Mouse (Mus musculus) CH12.LX (cell line): Measurements from ENCODE around the gene Eif4e. TPM values are rescaled to one million over a fixed set of nuclear protein-coding genes. Genes with fewer than 3 reads are reported as not detected.

Source experiments
- DNase-seq: peaks from one replicate; pipeline ENCODE4 v3.0.0-alpha.2; 2013; ENCODE audit errors: extremely low read depth
- H3K27ac ChIP-seq: 2 replicates; pipeline ENCODE4 v1.5.1; 2012; ENCODE audit warnings: low read depth, mild to moderate bottlenecking, control low read depth, moderate library complexity; ENCODE audit not compliant: insufficient read depth
- H3K27me3 ChIP-seq: replicated peaks from 2 replicates; pipeline ENCODE3; 2012; ENCODE audit warnings: inconsistent platforms
- H3K36me3 ChIP-seq, 2 experiments: replicated peaks in 1 of 2; 2 replicates each; pipeline versions ENCODE3 to v1.6.1; 2012; ENCODE audit warnings: inconsistent platforms in 1 of 2, low read length in 1 of 2, mild to moderate bottlenecking in 1 of 2, mixed read lengths in 1 of 2, moderate library complexity in 1 of 2; ENCODE audit not compliant: control insufficient read depth in 1 of 2, insufficient read depth in 1 of 2
- H3K4me1 ChIP-seq, 2 experiments: 2 replicates each; pipeline ENCODE4 v1.6.1; 2012; ENCODE audit warnings: inconsistent platforms in 1 of 2, moderate library complexity in 1 of 2; ENCODE audit not compliant: insufficient read depth in 2 of 2, control insufficient read depth in 1 of 2
- H3K4me2 ChIP-seq: 2 replicates; pipeline ENCODE4 v1.6.1; 2012; ENCODE audit warnings: low read depth, mild to moderate bottlenecking, control low read depth; ENCODE audit not compliant: poor library complexity, insufficient read depth, severe bottlenecking
- H3K4me3 ChIP-seq, 3 experiments: fragments of 150-350 bp in 1 of 3; sonication (generic) in 1 of 3; replicated peaks in 1 of 3; 2 replicates each; pipeline versions ENCODE3 to v1.5.1; 2011 to 2012; ENCODE audit warnings: low read depth in 2 of 3, low read length in 2 of 3, mild to moderate bottlenecking in 2 of 3, moderate library complexity in 2 of 3, control low read depth in 1 of 3, improper control_type of control experiment in 1 of 3, inconsistent platforms in 1 of 3, mixed read lengths in 1 of 3; ENCODE audit not compliant: poor library complexity in 1 of 3
- H3K79me2 ChIP-seq: replicated peaks from 2 replicates; pipeline ENCODE4 v1.6.1; 2012; ENCODE audit warnings: mild to moderate bottlenecking, moderate library complexity; ENCODE audit not compliant: control insufficient read depth, poor library complexity, insufficient read depth, severe bottlenecking; ENCODE audit errors: extremely low read depth
- H3K9ac ChIP-seq: 2 replicates; pipeline ENCODE4 v1.6.1; 2012; ENCODE audit warnings: low read depth, mild to moderate bottlenecking, control low read depth, moderate library complexity; ENCODE audit not compliant: insufficient read depth
- H3K9me3 ChIP-seq: replicated peaks from 2 replicates; pipeline ENCODE3; 2012; ENCODE audit warnings: low read length, inconsistent platforms, mixed read lengths
- CHD1 ChIP-seq: IDR thresholded peaks from 2 replicates; pipeline ENCODE4 v1.6.1; 2012; ENCODE audit warnings: low read depth, low read length, improper control_type of control experiment, inconsistent platforms
- CHD2 ChIP-seq: IDR thresholded peaks from 2 replicates; pipeline ENCODE4 v1.6.1; 2011; ENCODE audit warnings: low read length, improper control_type of control experiment
- CTCF ChIP-seq, 2 experiments: IDR thresholded peaks in 1 of 2; conservative IDR thresholded peaks in 1 of 2; 2 replicates each; pipeline ENCODE4 v1.5.1; 2011 to 2012; ENCODE audit warnings: low read depth in 2 of 2, low read length in 2 of 2, improper control_type of control experiment in 1 of 2, inconsistent platforms in 1 of 2, mild to moderate bottlenecking in 1 of 2, moderate library complexity in 1 of 2
- E2F4 ChIP-seq: IDR thresholded peaks from 2 replicates; pipeline ENCODE4 v1.6.1; 2011; ENCODE audit warnings: low read depth, low read length, improper control_type of control experiment; ENCODE audit not compliant: insufficient replicate concordance
- ELF1 ChIP-seq: IDR thresholded peaks from 2 replicates; pipeline ENCODE4 v1.6.1; 2014; ENCODE audit warnings: low read depth, mild to moderate bottlenecking, inconsistent platforms, low read length, improper control_type of control experiment
- EP300 ChIP-seq: IDR thresholded peaks from 2 replicates; pipeline ENCODE4 v1.6.1; 2011; ENCODE audit warnings: low read length, improper control_type of control experiment
- ETS1 ChIP-seq: conservative IDR thresholded peaks from 2 replicates; pipeline ENCODE4 v1.6.1; 2012; ENCODE audit warnings: low read depth, mild to moderate bottlenecking, inconsistent platforms, low read length, improper control_type of control experiment, moderate library complexity
- HCFC1 ChIP-seq: IDR thresholded peaks from 2 replicates; pipeline ENCODE4 v1.6.1; 2012; ENCODE audit warnings: low read depth, mild to moderate bottlenecking, inconsistent platforms, low read length, improper control_type of control experiment
- JUND ChIP-seq: conservative IDR thresholded peaks from 2 replicates; pipeline ENCODE4 v1.6.1; 2011; ENCODE audit warnings: low read depth, low read length, improper control_type of control experiment
- MAFK ChIP-seq: IDR thresholded peaks from 2 replicates; pipeline ENCODE4 v1.6.1; 2011; ENCODE audit warnings: low read length, improper control_type of control experiment; ENCODE audit not compliant: insufficient replicate concordance
- MAX ChIP-seq: IDR thresholded peaks from 2 replicates; pipeline ENCODE4 v1.6.1; 2011; ENCODE audit warnings: low read length, improper control_type of control experiment
- MAZ ChIP-seq: IDR thresholded peaks from 2 replicates; pipeline ENCODE4 v1.6.1; 2012; ENCODE audit warnings: low read depth, mild to moderate bottlenecking, inconsistent platforms, low read length, improper control_type of control experiment, moderate library complexity
- MXI1 ChIP-seq: IDR thresholded peaks from 2 replicates; pipeline ENCODE4 v1.6.1; 2011; ENCODE audit warnings: mild to moderate bottlenecking, low read depth, low read length, improper control_type of control experiment
- MYC ChIP-seq: IDR thresholded peaks from 2 replicates; pipeline ENCODE4 v1.6.1; 2011; ENCODE audit warnings: low read depth, mild to moderate bottlenecking, improper control_type of control experiment, low read length
- POLR2AphosphoS2 ChIP-seq: IDR thresholded peaks from 2 replicates; pipeline ENCODE4 v1.6.1; 2011; ENCODE audit warnings: low read depth, low read length, improper control_type of control experiment
- RCOR1 ChIP-seq: conservative IDR thresholded peaks from 2 replicates; pipeline ENCODE4 v1.6.1; 2012; ENCODE audit warnings: low read depth, mild to moderate bottlenecking, inconsistent platforms, low read length, improper control_type of control experiment
- SIN3A ChIP-seq: IDR thresholded peaks from 2 replicates; pipeline ENCODE4 v1.6.1; 2012; ENCODE audit warnings: low read length, improper control_type of control experiment, inconsistent platforms
- TBP ChIP-seq: conservative IDR thresholded peaks from 2 replicates; pipeline ENCODE4 v1.6.1; 2011; ENCODE audit warnings: low read depth, low read length, improper control_type of control experiment
- USF2 ChIP-seq: conservative IDR thresholded peaks from 2 replicates; pipeline ENCODE4 v1.6.1; 2011; ENCODE audit warnings: low read depth, low read length, improper control_type of control experiment
- ZC3H11A ChIP-seq: IDR thresholded peaks from 2 replicates; pipeline ENCODE4 v1.6.1; 2012; ENCODE audit warnings: low read depth, mild to moderate bottlenecking, inconsistent platforms, low read length, improper control_type of control experiment
- dilution Hi-C: fragments of 300-500 bp; cut with MboI; formaldehyde crosslinking; loops from 2 replicates; pipeline ENCODE4 v1.14.3; 2020; ENCODE audit warnings: low sequenced_read_pairs; ENCODE audit not compliant: extremely low pct_unique_long_range_greater_than_20kb, extremely low pct_ligation_motif_present
- in situ Hi-C: fragments of 300-500 bp; cut with MboI; formaldehyde crosslinking; loops from 3 replicates; pipeline ENCODE4 v1.14.3; 2019; ENCODE audit warnings: low sequenced_read_pairs, low pct_ligation_motif_present, low pct_unique_long_range_greater_than_20kb, mixed read lengths
- polyA plus RNA-seq: library from polyadenylated mRNA; unstranded; fragments of >175 nt; gene quantifications from 2 replicates; pipeline ENCODE4 v1.2.1, GENCODE M21; 2012; ENCODE audit warnings: low read depth; ENCODE audit not compliant: insufficient read length
- total RNA-seq, 2 experiments: library from RNA; depleted of rRNA; stranded (reverse); fragments of 300-350 nt in 1 of 2; fragments of >200 nt in 1 of 2; gene quantifications; 2 replicates each; pipeline ENCODE4 v1.2.3; 2012 to 2014

Gene Eif4e
- total and polyA plus RNA-seq, 3 experiments = 490 to 850 (median 590) TPM

DNA sequence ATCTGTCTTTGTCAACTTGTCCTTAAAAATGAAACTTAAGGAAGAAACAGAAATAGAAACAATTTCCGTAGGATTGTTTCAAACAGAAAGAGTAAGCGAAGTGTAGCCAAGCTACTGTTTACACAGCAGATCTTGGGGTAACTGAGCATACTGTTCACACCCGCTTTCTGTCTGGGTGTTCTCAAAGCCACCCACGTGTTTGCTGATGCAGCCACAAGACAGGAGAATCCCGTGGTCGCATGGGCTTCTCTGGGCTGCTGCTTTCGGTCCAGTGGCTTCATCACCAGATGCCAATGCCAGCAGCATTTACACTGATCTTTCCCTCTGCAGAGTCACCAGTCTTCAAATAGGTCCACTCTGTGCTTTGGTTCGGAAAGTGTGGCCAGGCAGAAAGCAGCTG, 79.2 kb downstream of the Eif4e start:
- Histone ChIP-seq H3K27ac (no peak overlapping the region), H3K4me2 (peak overlapping the region; percentile 10; the same call in 1 of the 2 replicates), H3K9me3 (no peaks in the 10 kb centered on the region), H3K79me2 (no peaks in the 10 kb centered on the region), H3K36me3 (no peaks in the 10 kb centered on the region), H3K4me3 (no peak overlapping the region), H3K4me1 (peaks cover 0 to 7% of the 10 kb centered on the region in 2 experiments; a peak in 1 of 4 replicates), H3K27me3 (no peaks in the 10 kb centered on the region), H3K9ac (no peak overlapping the region)
- DNase-seq = no peak
- in situ Hi-C loops (loop anchor here (25.0 kb wide), 1 partner anchor 307 kb away; no protein-coding TSS in a partner anchor), dilution Hi-C loops (no loop called here)
- TF ChIP-seq MAX (peak; percentile 61; the same call in 1 of the 2 replicates), MYC (0 out of 2 replicates have a peak, but pooled peaks have one; percentile 28), SIN3A (no peak)

- H3K36me3 ChIP-seq = no peaks in the 10 kb centered on the region
- H3K4me2 ChIP-seq = no peak overlapping the region
- in situ Hi-C loops (loop anchor here (25.0 kb wide), 1 partner anchor 304 kb away; no protein-coding TSS in a partner anchor), dilution Hi-C loops (no loop called here)
- H3K27ac ChIP-seq = no peak overlapping the region
- no peak overlapping the region for H3K4me3 ChIP-seq
- no peak for DNase-seq
- no peaks in the 10 kb centered on the region for H3K9me3 ChIP-seq
- no peaks in the 10 kb centered on the region for H3K79me2 ChIP-seq
- no peaks in the 10 kb centered on the region for H3K4me1 ChIP-seq
- H3K27me3 ChIP-seq = no peaks in the 10 kb centered on the region
- TF ChIP-seq JUND (no peak), CTCF (conservative IDR thresholded peaks at IDR 0.05 in 1 of 2, IDR thresholded peaks at IDR 0.05 in 1 of 2; ENCODE audit: low read depth in 2 of 2, low read length in 2 of 2) (no peak), TBP (no peak), E2F4 (no peak), ZC3H11A (no peak), ELF1 (no peak), MAZ (no peak), RCOR1 (no peak), POLR2AphosphoS2 (no peak), MAFK (no peak), HCFC1 (no peak), USF2 (no peak), CHD2 (no peak), CHD1 (no peak), ETS1 (no peak), MXI1 (no peak), EP300 (no peak)
- no peak overlapping the region for H3K9ac ChIP-seq
These were observed 82.7 kb downstream of the Eif4e start for GRCm38 (mm10) chr3:138608665-138609064.

Other genes with a start within 250 kb of the Eif4e start
- not detected in 2 replicates for gene Adh6a, start 212.9 kb upstream of the Eif4e start, total RNA-seq (2012; rRNA removed)
- gene Adh6a, start 212.9 kb upstream of the Eif4e start, total RNA-seq (2014; rRNA removed) = not detected in 2 replicates
- gene Adh6a, start 212.9 kb upstream of the Eif4e start, polyA plus RNA-seq = not detected in 2 replicates
- not detected in 2 replicates for gene Adh6b, start 184.4 kb upstream of the Eif4e start, total RNA-seq (2012; rRNA removed)
- gene Adh6b, start 184.4 kb upstream of the Eif4e start, total RNA-seq (2014; rRNA removed) = not detected in 2 replicates
- not detected in 2 replicates for gene Adh6b, start 184.4 kb upstream of the Eif4e start, polyA plus RNA-seq
- 0.21 and 0.25 TPM in 2 replicates for gene Adh4, start 110.7 kb upstream of the Eif4e start, total RNA-seq (2012; rRNA removed)
- not detected in 2 replicates for gene Adh4, start 110.7 kb upstream of the Eif4e start, total RNA-seq (2014; rRNA removed)
- not detected in 2 replicates for gene Adh4, start 110.7 kb upstream of the Eif4e start, polyA plus RNA-seq
- 384 TPM in 2 replicates for gene Adh5, start 83.1 kb upstream of the Eif4e start, total RNA-seq (2012; rRNA removed)
- gene Adh5, start 83.1 kb upstream of the Eif4e start, total RNA-seq (2014; rRNA removed) = 468 and 489 TPM in 2 replicates
- 487 and 508 TPM in 2 replicates for gene Adh5, start 83.1 kb upstream of the Eif4e start, polyA plus RNA-seq
- 77.9 and 97.6 TPM in 2 replicates for gene Metap1, start 36.7 kb upstream of the Eif4e start, total RNA-seq (2012; rRNA removed)
- gene Metap1, start 36.7 kb upstream of the Eif4e start, total RNA-seq (2014; rRNA removed) = 163 and 183 TPM in 2 replicates
- 143 and 154 TPM in 2 replicates for gene Metap1, start 36.7 kb upstream of the Eif4e start, polyA plus RNA-seq
- 17.2 and 19.1 TPM in 2 replicates for gene Tspan5, start 216.0 kb downstream of the Eif4e start, total RNA-seq (2012; rRNA removed)
- gene Tspan5, start 216.0 kb downstream of the Eif4e start, total RNA-seq (2014; rRNA removed) = 25.9 and 26.4 TPM in 2 replicates
- 37.5 and 43.1 TPM in 2 replicates for gene Tspan5, start 216.0 kb downstream of the Eif4e start, polyA plus RNA-seq